Mouse (Mus musculus) cortical plate, adult 2 months (tissue): ENCODE measurements at regions not wholly inside any gene's neighbourhood (a gene's known extent, or its start where the extent isn't known, plus 50 kb on each side); places are given as distances from the start of the nearest gene placed in this dataset.

Experiments used
- CTCF ChIP-seq: fragments of 200-500 bp; IDR thresholded peaks from 2 replicates; pipeline ENCODE4 v1.5.1; 2011; ENCODE audit warnings: mild to moderate bottlenecking, control low read depth, low read length; ENCODE audit not compliant: insufficient read depth; ENCODE audit errors: extremely low read depth
- POLR2A ChIP-seq: fragments of 200-500 bp; IDR thresholded peaks from 2 replicates; pipeline ENCODE4 v1.6.1; 2011; ENCODE audit warnings: mild to moderate bottlenecking, low read length, control low read depth; ENCODE audit not compliant: insufficient read depth; ENCODE audit errors: extremely low read depth

- no peak for TF ChIP-seq CTCF
- no peak for TF ChIP-seq POLR2A
Measured at GRCm38 (mm10) chr6:140152418-140153176, 111.3 kb upstream of the Plcz1 start.
